Comparison of ENCODE assay signal across 9 mouse cellular contexts in the genomic region with DNA sequence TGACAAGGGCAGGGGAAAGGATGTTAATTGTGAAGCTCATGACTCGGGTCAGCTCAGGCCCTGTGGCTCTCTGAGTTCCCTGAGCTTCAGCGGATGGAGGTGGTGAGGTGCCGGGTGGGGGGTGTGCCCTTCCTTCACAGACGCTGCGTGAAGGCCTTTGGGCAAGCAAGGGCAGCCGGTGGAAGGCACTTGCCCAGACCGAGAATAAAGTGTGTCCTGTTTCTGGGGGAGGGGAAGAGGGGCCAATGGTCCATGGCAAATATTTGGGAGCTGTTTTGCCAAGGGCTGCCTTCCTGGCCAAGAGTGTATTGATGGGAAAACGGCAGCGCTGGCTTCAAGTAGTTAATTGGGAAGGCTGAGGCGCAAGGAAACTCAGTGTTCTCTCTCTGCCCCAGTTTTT. TPM values are rescaled to one million over a fixed set of nuclear protein-coding genes. Genes with fewer than 3 reads are reported as not detected.
DNase-seq lines count a peak whose midpoint lies in the region; ATAC-seq and TF ChIP-seq lines count a peak whose summit lies in the region.
"Had no signal": no experiment of that assay in that cellular context is flagged by ENCODE, and none has a peak within 500 bp of the region (broad histone marks: within the 10 kb centered on the region; RNA-seq: fewer than 3 reads in every experiment).

No protein-coding gene starts in this region.

- H3K36me3 ChIP-seq in lung, postnatal 0 days (ENCODE audit: insufficient read depth, low read length) = no peaks in the 10 kb centered on the region
- no peaks in the 10 kb centered on the region for H3K36me3 ChIP-seq in forebrain, embryonic 11.5 days (ENCODE audit: control insufficient read depth, insufficient read depth, low read length)
- H3K36me3 ChIP-seq in stomach, embryonic 14.5 days (ENCODE audit: control insufficient read depth, insufficient read depth, low read length) = no peaks in the 10 kb centered on the region
- no peaks in the 10 kb centered on the region for H3K36me3 ChIP-seq in heart, embryonic 11.5 days (ENCODE audit: control insufficient read depth, insufficient read depth, low read length)

- DNase-seq in lung, postnatal 0 days (ENCODE audit: low spot score) = no peak
- DNase-seq in lung, postnatal 14 days = no peak
- DNase-seq in forebrain, embryonic 11.5 days (ENCODE audit: low spot score) = peak; percentile 55
- peak; percentile 18 to 67 for DNase-seq in layer of hippocampus, postnatal 14 days (ENCODE audit: low spot score in 2 of 2)
- no peak for DNase-seq in ovary, adult 18-20 months (ENCODE audit: low spot score)

- H3K9ac ChIP-seq in lung, postnatal 0 days (replicated peaks; ENCODE audit: low read depth) = no peak overlapping the region
- H3K9ac ChIP-seq in forebrain, embryonic 11.5 days (ENCODE audit: low read length) = no peak overlapping the region
- H3K9ac ChIP-seq in stomach, embryonic 14.5 days (replicated peaks; ENCODE audit: low read depth, low read length) = no peak overlapping the region
- no peak overlapping the region for H3K9ac ChIP-seq in heart, embryonic 11.5 days (ENCODE audit: low read depth, low read length)

- peaks cover 3% of the 10 kb centered on the region; the same call in 1 of the 2 replicates for H3K4me1 ChIP-seq in lung, postnatal 0 days (ENCODE audit: insufficient read depth, low read depth, low read length)
- H3K4me1 ChIP-seq in forebrain, embryonic 11.5 days (replicated peaks; ENCODE audit: control insufficient read depth, insufficient read depth, low read length) = peaks cover 13% of the 10 kb centered on the region; the same call in 1 of the 2 replicates
- 0 out of 2 replicates have a peak, but pooled peaks cover 5% of the 10 kb centered on the region for H3K4me1 ChIP-seq in stomach, embryonic 14.5 days (ENCODE audit: control insufficient read depth, insufficient read depth, low read length)
- H3K4me1 ChIP-seq in heart, embryonic 11.5 days (ENCODE audit: control insufficient read depth, insufficient read depth, low read length) = 0 out of 2 replicates have a peak, but pooled peaks cover 3% of the 10 kb centered on the region

- no peak for ATAC-seq in lung, postnatal 0 days
- ATAC-seq in forebrain, embryonic 11.5 days (replicated peaks; ENCODE audit: low FRiP score) = no peak
- no peak for ATAC-seq in stomach, embryonic 14.5 days (ENCODE audit: insufficient number of reproducible peaks, insufficient read depth, low FRiP score, low read depth)
- ATAC-seq in heart, embryonic 11.5 days (replicated peaks; ENCODE audit: insufficient number of reproducible peaks, low FRiP score, low TSS enrichment) = no peak

- peaks cover 53% of the 10 kb centered on the region for H3K27me3 ChIP-seq in lung, postnatal 0 days (replicated peaks; ENCODE audit: insufficient read depth, low read length)
- H3K27me3 ChIP-seq in forebrain, embryonic 11.5 days (ENCODE audit: control insufficient read depth, insufficient read depth, low read length) = peaks cover 53% of the 10 kb centered on the region
- peaks cover 41% of the 10 kb centered on the region for H3K27me3 ChIP-seq in stomach, embryonic 14.5 days (ENCODE audit: control insufficient read depth, insufficient read depth, low read length)
- H3K27me3 ChIP-seq in heart, embryonic 11.5 days (ENCODE audit: control insufficient read depth, insufficient read depth, low read length) = peaks cover 81% of the 10 kb centered on the region

- no peak overlapping the region for H3K4me2 ChIP-seq in lung, postnatal 0 days (replicated peaks; ENCODE audit: low read depth, low read length)
- H3K4me2 ChIP-seq in forebrain, embryonic 11.5 days (ENCODE audit: low read depth, low read length, severe bottlenecking) = peak overlapping the region; percentile 75; the same call in 1 of the 2 replicates
- peak overlapping the region; percentile 79; the same call in 1 of the 2 replicates for H3K4me2 ChIP-seq in stomach, embryonic 14.5 days (replicated peaks; ENCODE audit: low read depth, low read length)
- no peak overlapping the region for H3K4me2 ChIP-seq in heart, embryonic 11.5 days

- TF ChIP-seq CTCF in lung, postnatal 0 days (IDR thresholded peaks at IDR 0.05) = no peak

- WGBS in lung, postnatal 0 days = 9% methylated on average over 10 of the region's 10 CpGs
- WGBS in forebrain, embryonic 11.5 days = 2% methylated on average over 10 of the region's 10 CpGs
- WGBS in stomach, embryonic 14.5 days = 16% methylated on average over 10 of the region's 10 CpGs
- 4% methylated on average over 10 of the region's 10 CpGs for WGBS in heart, embryonic 11.5 days (ENCODE audit: insufficient replicate concordance)

- no peak for TF ChIP-seq EP300 in lung, postnatal 0 days (IDR thresholded peaks at IDR 0.05)

- peak overlapping the region; percentile 36; the same call in 1 of the 2 replicates for H3K4me3 ChIP-seq in lung, postnatal 0 days (ENCODE audit: low read depth, low read length)
- H3K4me3 ChIP-seq in forebrain, embryonic 11.5 days (ENCODE audit: low read depth, low read length) = no peak overlapping the region
- H3K4me3 ChIP-seq in stomach, embryonic 14.5 days (ENCODE audit: low read depth, low read length) = peak overlapping the region; percentile 43; the same call in 1 of the 2 replicates
- no peak overlapping the region for H3K4me3 ChIP-seq in heart, embryonic 11.5 days (ENCODE audit: low read depth, low read length)
- H3K4me3 ChIP-seq: megakaryocyte, embryonic 14.5 days had no signal

- no peak overlapping the region for H3K27ac ChIP-seq in lung, postnatal 0 days (ENCODE audit: low read length)
- H3K27ac ChIP-seq in forebrain, embryonic 11.5 days (ENCODE audit: low read depth, low read length) = no peak overlapping the region
- H3K27ac ChIP-seq in stomach, embryonic 14.5 days (ENCODE audit: low read length) = no peak overlapping the region
- H3K27ac ChIP-seq in heart, embryonic 11.5 days (ENCODE audit: low read depth, low read length) = no peak overlapping the region

- no peaks in the 10 kb centered on the region for H3K9me3 ChIP-seq in lung, postnatal 0 days (ENCODE audit: low read length)
- peaks cover 3% of the 10 kb centered on the region; the same call in 1 of the 2 replicates for H3K9me3 ChIP-seq in forebrain, embryonic 11.5 days (ENCODE audit: control insufficient read depth, low read length)
- H3K9me3 ChIP-seq in stomach, embryonic 14.5 days (ENCODE audit: control insufficient read depth, low read depth, low read length) = no peaks in the 10 kb centered on the region
- 0 out of 2 replicates have a peak, but pooled peaks cover 2% of the 10 kb centered on the region for H3K9me3 ChIP-seq in heart, embryonic 11.5 days (replicated peaks; ENCODE audit: control insufficient read depth, low read length)

RNA-seq across cellular contexts. Expression of gene Cxcl14, which starts 1.4 kb away (rescaled TPM):
- polyA plus RNA-seq in lung, postnatal 0 days (2015; fragmentation: Nextera tagmentation; extraction: Ambion mirVana) = 11.2 and 12.8 TPM in 2 replicates
- polyA plus RNA-seq in forebrain, embryonic 11.5 days (2014; fragmentation: Nextera tagmentation; extraction: Ambion mirVana) = 8.6 and 10.9 TPM in 2 replicates
- 100 to 1,000 TPM in 1 of 2 experiments, 10 to 100 TPM in 1; 98.6 to 114 TPM for total RNA-seq in layer of hippocampus, postnatal 14 days (2021)
- polyA plus RNA-seq in stomach, embryonic 14.5 days (2014; fragmentation: Nextera tagmentation; extraction: Ambion mirVana) = 17.3 and 18.9 TPM in 2 replicates
- 1.7 and 3.2 TPM in 2 replicates for polyA plus RNA-seq in heart, embryonic 11.5 days (2014; fragmentation: Nextera tagmentation; extraction: Ambion mirVana)

RNA-seq across cellular contexts. Expression of gene Neurog1, which starts 42.9 kb away (rescaled TPM):
- polyA plus RNA-seq in lung, postnatal 0 days (2015; fragmentation: Nextera tagmentation; extraction: Ambion mirVana) = not detected in 2 replicates
- polyA plus RNA-seq in forebrain, embryonic 11.5 days (2014; fragmentation: Nextera tagmentation; extraction: Ambion mirVana) = 27.6 and 33.2 TPM in 2 replicates
- not detected for total RNA-seq in layer of hippocampus, postnatal 14 days (2021)
- not detected in 2 replicates for polyA plus RNA-seq in stomach, embryonic 14.5 days (2014; fragmentation: Nextera tagmentation; extraction: Ambion mirVana)
- polyA plus RNA-seq in heart, embryonic 11.5 days (2014; fragmentation: Nextera tagmentation; extraction: Ambion mirVana) = 0.09 TPM in 1 of 2 replicates, not detected in the other
- polyA plus RNA-seq: heart, embryonic 14.5 days had no signal

Comparison
In these comparisons a context has a peak if more than half of its experiments do, and no peak if none do; other contexts are left out.
1. DNase-seq: peak in forebrain, embryonic 11.5 days (single experiment) and layer of hippocampus, postnatal 14 days (2 of 2); none in lung, postnatal 0 days (single experiment), lung, postnatal 14 days (single experiment) and ovary, adult 18-20 months (single experiment).
2. H3K4me2 ChIP-seq: peak in forebrain, embryonic 11.5 days (single experiment) and stomach, embryonic 14.5 days (single experiment); none in lung, postnatal 0 days (single experiment) and heart, embryonic 11.5 days (single experiment).
3. H3K4me3 ChIP-seq: peak in lung, postnatal 0 days (single experiment) and stomach, embryonic 14.5 days (single experiment); none in forebrain, embryonic 11.5 days (single experiment) and heart, embryonic 11.5 days (single experiment).
4. RNA of gene Neurog1, which starts 42.9 kb away (polyA plus RNA-seq): 27.6 to 33.2 TPM in forebrain, embryonic 11.5 days; 0.09 TPM in heart, embryonic 11.5 days, not detected in lung, postnatal 0 days and not detected in stomach, embryonic 14.5 days; every median in the first group is over 10 times any median in the second.